Mouse (Mus musculus): ENCODE results near the gene Duox2. TPM values are rescaled to one million over a fixed set of nuclear protein-coding genes. Genes with fewer than 3 reads are reported as not detected.

Gene Duox2
- total RNA-seq (2023): not detected

GRCm38 (mm10) chr2:122298096-122298499 is at the start of gene Duox2:
Gene Duox2, minus strand, starts transcription at chr2:122298449.

GRCm38 (mm10) chr2:122315372-122315771 is 17.1 kb upstream of the Duox2 start, which contains the start of gene Duox1:
Gene Duox1, plus strand, starts transcription at chr2:122315672.

GRCm38 (mm10) chr2:122313536-122313935 is 15.3 kb upstream of the Duox2 start, which contains the start of gene Duoxa1:
Gene Duoxa1, minus strand, starts transcription at chr2:122313730.

DNA sequence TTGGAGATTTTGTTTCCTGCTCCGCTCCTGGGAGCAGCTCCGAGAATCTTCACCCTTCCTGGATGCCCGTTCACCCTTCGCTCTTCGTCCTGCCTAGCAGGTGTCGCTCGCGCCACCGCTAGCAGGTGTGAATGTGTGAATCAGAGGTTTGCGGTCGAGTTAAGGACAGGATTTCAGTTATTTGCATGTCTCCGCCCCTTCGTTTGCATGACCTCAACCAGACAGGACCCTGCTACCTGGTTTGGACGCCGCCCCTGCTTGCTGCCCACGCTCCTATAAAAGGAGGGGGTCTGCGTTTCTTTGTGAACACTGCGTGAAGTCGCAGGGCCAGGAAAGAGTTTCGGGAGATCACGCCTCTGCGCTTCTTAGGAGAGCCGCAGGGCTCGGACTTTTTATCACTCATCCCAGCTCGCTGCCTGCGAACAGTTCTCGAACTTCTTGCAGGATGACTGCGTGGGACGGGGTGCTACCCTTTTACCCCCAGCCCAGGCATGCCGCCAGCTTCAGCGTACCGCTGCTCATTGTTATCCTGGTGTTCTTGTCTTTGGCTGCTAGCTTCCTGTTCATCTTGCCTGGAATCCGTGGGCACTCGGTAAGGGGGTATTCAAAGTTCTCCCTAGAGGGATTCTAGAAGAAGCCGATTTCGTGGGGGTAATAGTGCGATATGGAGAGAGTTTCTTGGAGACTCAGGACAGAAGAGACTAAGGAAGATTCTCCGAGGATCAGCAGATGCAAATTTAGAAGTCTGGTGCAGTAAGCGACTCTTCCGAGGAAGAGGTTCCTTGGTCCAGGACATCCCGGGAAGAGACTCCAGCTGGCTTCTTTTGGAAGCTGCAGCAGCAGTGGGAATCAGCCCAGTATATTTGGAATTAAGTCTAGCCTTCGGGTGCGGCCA is 594 bp upstream of the Duox2 start, which contains the start of gene Duoxa2:
TSS of gene Duoxa2 (plus strand) at position 305 of the 895 bp plus-strand sequence.

DNA sequence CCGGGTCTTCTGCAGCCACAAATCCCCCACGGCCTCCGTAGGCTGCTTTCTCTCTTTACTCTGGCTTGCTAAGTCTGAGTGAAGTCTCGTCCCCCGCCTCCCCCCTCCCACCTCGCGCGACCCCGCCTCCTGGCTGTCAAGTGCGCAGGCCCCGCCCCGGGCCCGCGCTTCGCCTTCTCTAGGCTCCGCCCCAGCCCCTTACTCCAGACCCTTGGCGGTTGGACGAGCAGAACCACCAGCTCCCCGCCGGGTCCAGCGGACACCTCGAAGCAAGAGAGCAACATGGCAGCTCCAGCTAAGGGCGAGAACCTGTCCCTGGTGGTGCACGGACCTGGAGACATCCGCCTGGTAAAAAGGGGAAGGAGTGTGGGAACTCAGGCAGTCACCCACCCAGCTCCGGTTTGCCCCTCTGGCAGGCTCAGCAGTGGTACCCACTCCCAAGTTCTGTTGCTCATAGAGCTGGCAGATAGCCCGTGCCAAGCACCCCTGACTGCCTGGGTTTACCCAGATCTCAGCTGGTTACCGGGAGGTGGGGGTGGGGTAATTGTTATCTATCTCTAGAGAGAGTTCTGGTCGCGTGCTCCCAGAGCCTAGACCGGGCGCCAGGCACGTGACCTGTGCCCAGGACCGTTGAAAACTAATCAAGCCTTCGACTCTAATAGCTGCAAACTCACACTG is 63.5 kb downstream of the Duox2 start, which contains the start of gene Sord:
TSS of gene Sord (plus strand) at position 139 of the 678 bp plus-strand sequence.

Other genes starting within 250 kb of the Duox2 start
- 27.9 TPM for gene Spg11, start 180.1 kb downstream of the Duox2 start, total RNA-seq (2023)
- gene B2m, start 150.8 kb downstream of the Duox2 start, total RNA-seq (2023): 2,437 TPM
- gene Trim69, start 137.7 kb downstream of the Duox2 start, total RNA-seq (2023): 1.5 TPM
- gene Patl2, start 112.3 kb downstream of the Duox2 start, total RNA-seq (2023): not detected
- not detected for gene Terb2, start 112.2 kb downstream of the Duox2 start, total RNA-seq (2023)
- gene Sord, start 63.7 kb downstream of the Duox2 start, total RNA-seq (2023): 6.7 TPM
- gene Duoxa2, start 451 bp upstream of the Duox2 start, total RNA-seq (2023): not detected
- gene Duoxa1, start 15.3 kb upstream of the Duox2 start, total RNA-seq (2023): not detected
- gene Duox1, start 17.2 kb upstream of the Duox2 start, total RNA-seq (2023): not detected
- gene Shf, start 70.7 kb upstream of the Duox2 start, total RNA-seq (2023): 13.2 TPM
- gene Slc28a2, start 128.0 kb upstream of the Duox2 start, total RNA-seq (2023): 124 TPM
- 30.9 TPM for gene Gm14085, start 186.5 kb upstream of the Duox2 start, total RNA-seq (2023)